Mouse (Mus musculus) bone marrow macrophage, adult 2 months (primary cell): ENCODE results near the gene Ssh1.

Experiments used
- CTCF ChIP-seq: IDR thresholded peaks from 2 replicates; pipeline ENCODE4 v1.5.1; 2012; ENCODE audit warnings: low read depth, mild to moderate bottlenecking, low read length, moderate library complexity
- POLR2A ChIP-seq: IDR thresholded peaks from 2 replicates; pipeline ENCODE4 v1.6.1; 2012; ENCODE audit warnings: mild to moderate bottlenecking, low read depth, low read length, borderline replicate concordance

GRCm38 (mm10) chr5:113932310-113932709 lies 61.4 kb downstream of the Ssh1 start:
- TF ChIP-seq CTCF = no peak
- TF ChIP-seq POLR2A = no peak
